Mouse (Mus musculus) right cerebral cortex, postnatal 14 days (tissue): Measurements from ENCODE around the gene Gcnt2.
A peak's percentile ranks its signal among the peaks of the same experiment; 100 is the strongest.

Source experiments
- DNase-seq: peaks from one replicate; pipeline ENCODE4 v3.0.0; 2022

Gene Gcnt2

DNA sequence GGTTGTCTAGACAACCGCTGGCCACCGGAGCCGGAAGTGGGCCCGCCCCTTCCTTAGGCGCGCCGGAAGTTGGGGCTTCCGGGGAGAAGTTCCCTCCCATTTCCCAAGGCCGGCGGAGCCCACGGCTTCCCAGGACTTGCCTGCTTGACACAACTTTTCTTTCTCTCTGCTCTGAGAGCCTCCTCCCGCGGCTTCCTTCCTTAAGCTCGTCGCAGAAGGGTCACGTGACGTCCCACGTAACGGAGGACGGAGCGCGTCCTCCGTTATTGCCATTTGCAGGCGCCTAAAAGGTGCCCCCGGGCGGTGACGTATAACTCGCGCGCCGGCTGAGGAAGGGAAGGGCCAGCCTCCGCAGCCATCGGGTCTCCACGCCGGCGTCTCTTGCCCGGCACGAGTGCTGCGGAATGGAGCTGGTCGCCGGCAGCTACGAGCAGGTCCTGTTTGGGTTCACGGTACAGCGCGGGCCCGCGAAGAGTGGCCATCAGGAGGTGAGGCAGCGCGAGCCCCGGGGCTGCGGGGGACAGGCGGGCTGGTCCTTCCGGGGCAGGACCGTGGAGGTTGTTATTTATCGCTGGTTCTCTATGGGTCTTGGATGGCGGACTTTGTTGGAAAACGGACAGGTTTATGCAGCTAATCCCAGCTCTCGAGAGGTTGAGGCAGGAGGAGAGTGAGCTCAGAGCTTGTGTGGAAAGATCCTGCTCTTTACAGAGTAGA, 141.5 kb downstream of the Gcnt2 start, which contains the start of gene Pak1ip1:
TSS of gene Pak1ip1 (plus strand) at position 98 of the 714 bp plus-strand sequence.
- DNase-seq: peak; percentile 94

DNA sequence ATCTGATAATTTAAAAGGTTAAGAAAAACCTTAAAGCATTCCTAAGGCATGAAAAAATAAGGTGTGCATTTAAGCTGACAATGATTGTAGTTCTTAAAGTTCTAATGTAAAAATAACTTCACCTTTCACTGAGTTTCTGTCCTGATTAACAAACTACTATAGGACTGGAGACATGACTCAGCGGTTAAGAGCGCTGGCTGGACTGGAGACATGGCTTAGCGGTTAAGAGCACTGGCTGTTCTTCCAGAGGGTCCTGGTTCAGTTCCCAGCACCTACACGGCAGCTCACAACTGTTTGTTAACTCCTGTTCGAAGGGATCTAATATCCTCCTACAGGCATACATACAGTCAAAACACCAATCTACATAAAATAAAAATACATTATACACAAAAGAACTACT, 142.4 kb downstream of the Gcnt2 start:
- DNase-seq: no peak

DNA sequence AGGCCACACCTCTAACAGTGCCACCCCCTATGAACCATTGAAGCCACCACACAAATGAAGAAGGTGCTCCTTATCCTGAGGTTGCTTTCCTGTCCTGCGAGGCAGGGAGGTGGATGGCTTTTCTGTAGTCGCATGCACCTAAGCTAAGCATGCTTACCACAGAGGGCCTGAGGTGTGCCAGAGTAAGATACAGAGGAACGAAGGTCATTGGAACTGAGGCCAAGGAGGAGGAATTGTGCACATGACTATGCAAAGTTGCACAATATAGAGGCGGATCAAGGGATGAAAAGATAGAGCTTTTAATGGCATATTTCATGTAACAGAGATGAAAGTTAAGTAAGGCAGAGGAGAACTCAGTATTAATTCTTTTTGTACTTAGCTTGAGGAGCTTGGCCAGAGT, 146.7 kb downstream of the Gcnt2 start:
- no peak for DNase-seq

DNA sequence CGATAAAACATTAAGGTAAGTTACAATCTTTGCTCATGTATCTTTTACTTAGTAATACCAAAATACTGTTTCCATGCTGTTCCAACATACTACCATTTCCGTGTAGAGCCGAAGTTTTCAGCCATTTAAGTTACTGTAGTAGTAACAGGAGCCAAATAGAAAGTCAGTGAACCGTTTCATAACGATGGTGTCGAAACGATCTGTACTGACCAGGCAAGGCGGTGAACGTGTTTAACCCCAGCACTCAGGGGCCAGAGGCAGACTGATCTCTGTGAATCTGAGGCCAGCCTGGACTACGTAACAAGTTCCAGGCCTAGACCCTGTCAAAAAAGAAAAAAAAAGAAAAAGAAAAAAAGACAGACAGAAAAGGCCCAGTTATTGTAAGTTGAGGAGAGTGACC, 148.7 kb downstream of the Gcnt2 start:
- DNase-seq: no peak

DNA sequence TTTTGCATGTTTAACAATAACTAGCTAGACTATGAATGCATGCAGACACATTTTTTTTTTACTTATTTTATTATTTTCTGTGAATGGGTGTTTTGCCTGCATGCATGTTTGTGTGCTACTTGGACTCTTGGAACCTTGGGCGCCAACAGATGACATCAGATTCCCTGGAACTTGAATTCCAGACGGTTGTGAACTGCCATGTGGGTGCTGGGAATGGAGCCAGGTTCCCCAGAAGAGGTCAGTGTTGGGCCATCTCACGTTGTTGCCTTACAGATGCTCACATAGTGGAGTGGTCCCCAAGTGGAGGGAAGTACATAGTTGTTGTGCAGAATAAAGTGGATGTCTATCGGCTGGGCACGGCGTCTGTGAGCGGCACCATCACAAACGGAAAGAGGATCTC, 149.4 kb downstream of the Gcnt2 start:
- DNase-seq: no peak
